Mouse (Mus musculus) myocyte (in vitro differentiated cells): Measurements from ENCODE around the gene Rabgap1l.

ENCODE experiments used
- MAX ChIP-seq: IDR thresholded peaks from one replicate; pipeline ENCODE4 v1.6.1; 2011; ENCODE audit warnings: low read depth, mild to moderate bottlenecking, control low read depth
- MYOD1 ChIP-seq, 3 experiments: IDR thresholded peaks; one replicate each; pipeline ENCODE4 v1.6.1; 2011; ENCODE audit warnings: control low read depth in 2 of 3, low read depth in 2 of 3, mild to moderate bottlenecking in 2 of 3, moderate library complexity in 1 of 3; ENCODE audit not compliant: insufficient read length in 2 of 3, control insufficient read depth in 1 of 3
- MYOG ChIP-seq, 3 experiments: IDR thresholded peaks; one replicate each; pipeline ENCODE4 v1.6.1; 2011; ENCODE audit warnings: control low read depth in 2 of 3, low read depth in 2 of 3, mild to moderate bottlenecking in 2 of 3; ENCODE audit not compliant: insufficient read length in 2 of 3, control insufficient read depth in 1 of 3, insufficient read depth in 1 of 3
- POLR2A ChIP-seq: IDR thresholded peaks from one replicate; pipeline ENCODE4 v1.6.1; 2011; ENCODE audit warnings: low read depth, mild to moderate bottlenecking, control low read depth, moderate library complexity; ENCODE audit not compliant: insufficient read length
- POLR2AphosphoS2 ChIP-seq: IDR thresholded peaks from one replicate; pipeline ENCODE4 v1.6.1; 2011; ENCODE audit warnings: low read depth, control low read depth; ENCODE audit not compliant: insufficient read length
- REST ChIP-seq: IDR thresholded peaks from one replicate; pipeline ENCODE4 v1.6.1; 2011; ENCODE audit warnings: mild to moderate bottlenecking, control low read depth, moderate library complexity; ENCODE audit not compliant: insufficient read depth, insufficient read length
- TCF12 ChIP-seq: IDR thresholded peaks from one replicate; pipeline ENCODE4 v1.6.1; 2011; ENCODE audit warnings: mild to moderate bottlenecking, control low read depth; ENCODE audit not compliant: poor library complexity, insufficient read depth, severe bottlenecking
- TCF3 ChIP-seq: IDR thresholded peaks from one replicate; pipeline ENCODE4 v1.6.1; 2011; ENCODE audit warnings: low read depth, control low read depth; ENCODE audit not compliant: insufficient read length
- USF1 ChIP-seq: IDR thresholded peaks from one replicate; pipeline ENCODE4 v1.6.1; 2011; ENCODE audit warnings: low read depth, mild to moderate bottlenecking, control low read depth, moderate library complexity

DNA sequence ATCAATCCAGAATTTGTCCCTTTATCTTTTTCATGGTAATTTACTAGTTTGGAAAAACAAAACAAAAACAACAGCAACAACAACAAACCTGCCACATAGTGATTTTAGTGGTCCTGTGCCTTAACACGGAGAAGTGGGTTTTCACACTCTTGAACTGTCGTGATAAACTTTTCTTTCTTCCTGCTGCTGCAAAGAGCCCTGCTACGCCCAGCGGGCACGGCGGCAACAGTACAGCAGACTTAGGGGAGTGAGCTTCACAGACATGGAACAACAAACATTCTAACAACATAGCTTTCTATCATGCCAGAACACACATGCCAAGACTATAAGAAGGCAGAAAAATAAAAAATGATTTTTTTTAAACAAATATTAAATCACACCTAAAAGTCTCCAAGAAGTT lies 486.7 kb downstream of the Rabgap1l start:
- no peak for TF ChIP-seq USF1
- no peak for TF ChIP-seq POLR2A
- no peak for TF ChIP-seq MYOD1 (IDR thresholded peaks at IDR 0.05; ENCODE audit: control insufficient read depth in 1 of 3, insufficient read length in 2 of 3, low read depth in 2 of 3)
- no peak for TF ChIP-seq TCF3
- no peak for TF ChIP-seq TCF12
- TF ChIP-seq MAX, result no peak
- no peak for TF ChIP-seq MYOG (IDR thresholded peaks at IDR 0.05; ENCODE audit: control insufficient read depth in 1 of 3, insufficient read depth in 1 of 3, insufficient read length in 2 of 3, low read depth in 2 of 3)
- no peak for TF ChIP-seq POLR2AphosphoS2
- TF ChIP-seq REST, result no peak
